Mouse (Mus musculus) kidney, adult 9 months (tissue): Measurements from ENCODE around the gene Naa60.
"Not testable (repeated sequence)": the region's sequence is repeated elsewhere in the genome, so short reads cannot be mapped to it uniquely, and the experiment has no call there.

Source experiments
- DNase-seq: peaks from one replicate; pipeline ENCODE4 v3.0.0; 2022

Gene Naa60

DNA sequence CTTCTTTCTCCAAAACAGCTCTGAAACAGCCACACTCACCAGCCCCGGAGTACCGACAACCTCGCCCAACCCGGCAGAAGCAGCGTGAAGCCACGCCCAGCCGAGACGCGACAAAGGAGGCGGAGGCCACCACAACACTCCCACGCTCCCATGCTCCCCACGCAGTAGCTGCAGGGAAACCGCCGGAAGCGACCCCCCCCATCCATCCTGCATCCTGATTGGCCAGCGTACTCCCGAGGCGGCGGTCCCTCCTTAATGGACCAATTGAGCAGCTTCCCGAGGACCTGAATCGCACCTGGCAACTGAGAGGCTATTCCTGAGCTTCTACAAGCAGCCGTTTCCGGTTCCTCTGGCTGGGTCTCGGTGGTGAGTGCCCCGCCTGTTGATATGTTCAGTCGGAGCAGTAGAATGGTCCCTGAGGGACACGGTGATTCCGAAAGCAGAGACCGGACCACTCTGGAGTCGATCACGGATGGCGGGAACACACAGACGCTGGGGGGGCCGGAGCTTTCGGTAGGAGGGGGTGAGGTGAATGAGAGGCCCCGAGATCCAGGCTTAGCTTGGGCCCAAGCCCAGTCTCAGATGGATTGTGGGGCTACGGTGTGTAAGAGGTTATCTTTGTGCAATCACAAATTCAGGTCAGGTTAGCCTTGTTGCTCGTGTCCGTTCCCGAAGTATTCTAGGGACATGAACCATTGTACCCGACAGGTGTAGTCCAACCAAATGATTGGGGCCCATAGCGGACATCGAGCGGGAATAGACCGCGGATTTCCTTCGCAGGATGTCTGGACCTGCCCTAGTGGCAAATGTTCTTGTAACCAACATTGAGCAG is at the start of gene Naa60:
Gene Naa60, plus strand, starts transcription at position 160 of the 832 bp plus-strand sequence.
- DNase-seq = peak; percentile 94

GRCm38 (mm10) chr16:3828021-3828420 is 44.2 kb upstream of the Naa60 start:
- no peak for DNase-seq

DNA sequence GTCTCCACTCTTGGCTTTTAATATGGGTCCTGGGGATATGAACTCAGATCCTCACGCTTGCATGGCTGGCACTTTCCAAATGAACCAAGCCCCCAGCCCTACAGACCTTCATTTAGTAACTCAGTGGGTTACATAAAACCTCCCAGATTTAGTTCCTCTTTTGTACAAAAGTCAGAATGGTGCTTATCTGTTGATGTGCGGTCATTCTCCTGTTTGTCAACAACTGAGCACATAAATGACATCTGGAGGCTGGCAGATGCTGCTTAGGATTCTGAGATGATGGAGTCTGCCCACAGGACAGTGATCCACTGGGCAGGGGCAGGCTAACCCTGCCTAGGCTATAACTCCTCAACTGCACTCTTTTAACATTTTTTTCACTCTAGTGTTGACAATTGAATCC is 42.4 kb upstream of the Naa60 start:
- DNase-seq = no peak

- DNase-seq = no peak
These were observed 41.5 kb upstream of the Naa60 start, which contains the start of gene Olfr15 for GRCm38 (mm10) chr16:3830588-3831109. TSS of gene Olfr15 (plus strand) at chr16:3830878.

- no peak for DNase-seq
These were observed 36.7 kb upstream of the Naa60 start for GRCm38 (mm10) chr16:3835461-3835860.

- DNase-seq = peak; percentile 44
These were observed 32.9 kb upstream of the Naa60 start for GRCm38 (mm10) chr16:3839157-3839885.

DNA sequence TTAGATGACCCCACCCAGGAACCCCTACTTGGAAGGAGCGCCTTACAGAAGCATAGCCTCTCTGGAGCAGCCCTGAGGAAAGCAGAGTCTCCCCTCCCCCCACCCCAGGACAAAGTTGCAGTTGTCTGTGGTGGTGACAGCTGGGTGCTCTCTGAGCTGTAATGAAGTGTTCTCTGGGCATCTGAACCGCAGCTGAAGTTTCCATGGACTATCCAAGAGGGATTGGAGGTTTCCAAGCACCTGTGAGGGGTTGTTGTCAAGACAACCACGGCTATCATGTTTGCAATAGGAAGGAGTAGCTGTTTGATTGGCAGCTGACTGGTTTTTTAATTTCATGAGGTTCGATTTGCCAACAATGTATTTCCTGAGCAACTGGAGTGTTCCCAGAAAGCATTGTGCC is 29.2 kb upstream of the Naa60 start:
- DNase-seq = no peak

DNA sequence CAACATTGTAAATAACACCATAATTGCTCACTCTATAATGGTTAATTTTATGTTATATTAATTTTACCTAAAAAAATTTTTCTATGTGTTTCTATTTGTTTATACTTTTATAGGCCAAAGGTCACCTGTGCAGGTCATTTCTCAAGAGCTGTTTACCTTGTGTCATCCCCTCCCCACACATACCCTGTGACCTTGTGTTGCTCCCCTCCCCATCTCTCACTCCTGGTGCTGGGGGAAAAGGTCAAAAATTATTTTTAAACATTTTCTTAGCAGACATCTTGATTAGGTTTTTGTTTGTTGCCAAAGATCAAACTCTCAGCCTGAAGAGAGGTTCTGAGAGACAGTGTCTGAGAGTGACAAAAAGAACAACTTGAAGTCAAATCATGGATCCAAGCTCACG is 28.4 kb upstream of the Naa60 start:
- no peak for DNase-seq

DNA sequence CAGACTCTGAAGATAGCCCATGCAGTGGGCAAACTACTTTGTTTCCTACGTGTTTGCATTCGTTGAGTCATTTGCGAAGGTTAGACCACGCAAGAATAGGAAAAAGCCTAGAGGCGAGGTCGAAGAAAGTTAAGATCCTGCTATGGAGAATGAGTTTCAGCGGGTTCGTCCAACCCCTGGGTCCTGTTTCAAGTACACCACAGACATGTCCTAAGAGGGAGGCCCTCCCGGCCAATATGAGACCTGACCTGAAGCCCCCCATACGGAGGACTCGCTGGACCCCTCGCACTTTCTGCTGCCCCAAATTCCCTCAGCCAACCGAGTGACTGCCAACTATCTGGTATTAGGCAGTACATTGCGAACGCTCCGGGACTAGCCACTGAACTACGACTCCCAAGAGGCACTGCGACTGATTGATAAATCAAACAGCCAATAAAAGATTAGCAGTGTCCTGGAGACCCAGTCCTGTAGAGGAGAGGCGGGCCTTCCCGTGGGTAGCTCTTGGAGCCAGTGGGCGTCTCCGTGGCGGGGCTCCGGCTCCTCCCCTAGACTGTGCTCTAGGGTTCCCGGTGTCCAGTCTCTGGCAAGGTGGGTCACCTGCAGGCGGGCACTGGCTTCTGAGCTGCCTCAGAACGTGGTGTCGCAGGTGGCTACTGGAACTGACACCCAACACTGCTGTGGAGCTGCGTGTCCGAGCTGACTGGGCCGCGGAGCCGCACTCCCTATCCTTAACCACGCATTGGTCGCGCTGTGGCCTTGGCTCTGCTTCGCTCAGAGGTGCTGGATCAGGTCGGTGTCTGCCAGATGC is 25.3 kb upstream of the Naa60 start, which contains the start of gene Zfp174:
Gene Zfp174, plus strand, starts transcription at position 558 of the 808 bp plus-strand sequence.
- DNase-seq = peak; percentile 99

DNA sequence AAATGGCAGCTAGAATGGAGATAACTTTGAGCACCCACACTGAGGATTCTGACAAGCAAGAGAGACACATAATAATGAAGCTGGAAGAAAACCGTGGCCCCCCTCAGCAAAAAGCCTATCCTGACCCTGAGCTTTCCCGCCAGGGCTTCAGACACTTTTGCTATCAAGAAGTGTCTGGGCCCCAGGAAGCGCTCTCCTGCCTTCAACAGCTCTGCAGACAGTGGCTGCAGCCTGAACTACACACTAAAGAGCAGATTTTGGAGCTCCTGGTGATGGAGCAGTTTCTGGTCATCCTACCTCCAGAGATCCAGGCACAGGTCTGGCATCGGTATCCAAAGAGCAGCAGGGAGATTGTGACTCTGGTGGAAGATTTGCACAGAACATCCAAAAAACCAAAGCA is 24.3 kb upstream of the Naa60 start:
- DNase-seq = peak; percentile 14

- DNase-seq = no peak
These were observed 23.8 kb upstream of the Naa60 start for GRCm38 (mm10) chr16:3848416-3848815.

- not testable (repeated sequence) for DNase-seq
These were observed 20.9 kb upstream of the Naa60 start for GRCm38 (mm10) chr16:3851301-3851700.

GRCm38 (mm10) chr16:3852586-3852985 is 19.6 kb upstream of the Naa60 start:
- no peak for DNase-seq

DNA sequence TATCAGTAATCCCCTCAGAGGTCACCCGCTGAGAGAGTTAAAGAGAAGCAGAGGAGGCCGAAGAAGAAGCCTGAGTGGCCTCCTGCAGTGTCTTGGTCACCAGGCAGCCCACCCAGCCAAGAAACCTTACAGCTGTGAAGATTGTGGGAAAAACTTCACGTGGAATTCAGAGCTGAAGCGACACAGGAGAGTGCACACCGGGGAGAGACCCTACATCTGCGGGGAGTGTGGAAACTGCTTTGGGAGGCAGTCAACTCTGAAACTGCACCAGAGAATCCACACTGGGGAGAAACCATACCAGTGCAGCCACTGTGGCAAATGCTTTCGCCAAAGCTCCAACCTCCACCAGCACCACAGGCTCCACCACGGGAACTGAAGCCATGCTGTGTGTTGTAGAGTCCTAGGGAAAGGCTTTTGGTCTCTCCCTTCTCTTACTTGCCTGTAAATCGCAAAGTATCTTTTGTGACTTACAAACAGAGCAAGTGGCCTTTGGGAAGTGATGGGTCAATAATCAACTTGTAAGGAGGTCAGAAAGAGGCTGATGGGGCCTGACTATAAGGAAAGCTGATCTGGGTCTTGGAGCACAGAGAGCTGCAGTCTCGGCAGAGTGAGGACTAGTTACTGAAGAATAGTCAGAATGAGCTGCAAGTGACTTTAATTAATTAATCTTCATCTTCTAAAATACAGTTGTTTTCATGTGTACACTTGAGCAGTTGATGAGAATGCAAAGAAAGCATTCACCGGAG is 17.6 kb upstream of the Naa60 start:
- no peak for DNase-seq

- no peak for DNase-seq
These were observed 16.4 kb upstream of the Naa60 start for GRCm38 (mm10) chr16:3855776-3856175.

DNA sequence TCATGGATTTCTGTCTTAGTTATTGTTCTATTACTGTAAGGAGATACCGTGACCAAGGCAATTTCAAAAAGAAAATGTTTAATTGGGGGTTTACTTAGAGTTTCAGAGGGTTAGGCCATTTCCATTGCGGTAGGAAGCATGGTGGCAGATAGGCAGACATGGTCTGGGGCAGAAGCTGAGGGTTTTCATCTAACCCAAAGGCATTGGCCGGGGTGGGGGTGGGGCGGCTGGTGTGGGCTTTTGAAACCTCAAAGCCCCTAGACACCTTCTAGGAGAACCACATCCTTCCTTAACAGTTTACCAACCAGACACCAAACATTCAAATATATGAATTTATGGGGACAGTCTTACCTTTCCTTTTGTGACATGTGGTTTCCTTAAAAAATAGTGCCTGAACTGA is 12.9 kb upstream of the Naa60 start:
- no peak for DNase-seq

GRCm38 (mm10) chr16:3871815-3872214 is 360 bp upstream of the Naa60 start:
- no peak for DNase-seq

GRCm38 (mm10) chr16:3876346-3876745 is 4.2 kb downstream of the Naa60 start:
- DNase-seq = no peak

GRCm38 (mm10) chr16:3884201-3885064 is 12.3 kb downstream of the Naa60 start, which contains the start of the genes Zfp597 and Gm20695:
TSS of gene Zfp597 (minus strand) at chr16:3884561.
TSS of gene Gm20695 (plus strand) at chr16:3884648.
- peak; percentile 95 for DNase-seq

GRCm38 (mm10) chr16:3885065-3885670 is 13.0 kb downstream of the Naa60 start:
- peak; percentile 28 for DNase-seq
